Mouse (Mus musculus): ENCODE results near the gene Atp8a1.

DNA sequence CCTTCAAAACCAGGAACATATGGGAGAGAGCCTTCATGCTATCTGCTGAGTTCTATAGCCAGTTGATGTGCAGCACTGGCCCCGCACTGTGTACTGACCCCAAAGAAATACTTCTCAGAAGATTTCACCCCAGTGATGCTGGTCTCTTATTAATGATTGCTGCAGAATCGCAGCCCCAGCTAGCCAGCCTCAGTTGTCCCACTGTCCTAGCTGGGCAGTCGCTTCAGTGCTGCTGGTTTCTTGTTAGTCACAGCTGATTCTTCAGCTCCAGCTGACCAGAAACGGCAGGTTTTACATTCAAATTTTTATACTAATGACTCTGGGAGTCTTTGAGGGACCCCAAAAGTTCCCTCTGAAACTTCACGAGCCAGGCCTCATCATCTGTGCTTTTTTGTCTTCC, 197.2 kb downstream of the Atp8a1 start:
- TF ChIP-seq CTCF (IDR thresholded peaks at IDR 0.05; ENCODE audit: low read depth, low read length) (no peak), EP300 (IDR thresholded peaks at IDR 0.05; ENCODE audit: insufficient read depth, low read depth, low read length) (no peak), POLR2A (IDR thresholded peaks at IDR 0.05; ENCODE audit: insufficient read depth, low read length) (no peak)
